Mouse (Mus musculus) lung, postnatal 0 days (tissue): ENCODE measurements around the gene Hltf. TPM values are rescaled to one million over a fixed set of nuclear protein-coding genes. Genes with fewer than 3 reads are reported as not detected.

Source experiments
- ATAC-seq: fragments of 200-750 bp; cut with Nextera tagmentation; 2 replicates; pipeline ENCODE4 v1.8.0; 2017; ENCODE audit warnings: moderate library complexity
- DNase-seq: peaks from one replicate; pipeline ENCODE4 v3.0.0-alpha.2; 2016; ENCODE audit warnings: low spot score
- H3K27ac ChIP-seq: fragments of 300-500 bp; sonication (generic); 2 replicates; pipeline ENCODE4 v1.5.1; 2014; ENCODE audit warnings: antibody characterized with exemption, mild to moderate bottlenecking, low read length, mixed read lengths
- H3K27me3 ChIP-seq: fragments of 300-500 bp; sonication (generic); replicated peaks from 2 replicates; pipeline ENCODE4 v1.6.1; 2014; ENCODE audit warnings: low read length, mixed read lengths; ENCODE audit not compliant: insufficient read depth
- H3K36me3 ChIP-seq: fragments of 300-500 bp; sonication (generic); 2 replicates; pipeline ENCODE4 v1.6.1; 2014; ENCODE audit warnings: low read length, mixed read lengths; ENCODE audit not compliant: insufficient read depth
- H3K4me1 ChIP-seq: fragments of 300-500 bp; sonication (generic); 2 replicates; pipeline ENCODE4 v1.6.1; 2014; ENCODE audit warnings: antibody characterized with exemption, low read depth, low read length, mixed read lengths; ENCODE audit not compliant: insufficient read depth
- H3K4me2 ChIP-seq: fragments of 300-500 bp; sonication (generic); replicated peaks from 2 replicates; pipeline ENCODE4 v1.6.1; 2014; ENCODE audit warnings: low read depth, mild to moderate bottlenecking, low read length, moderate library complexity, mixed read lengths
- H3K4me3 ChIP-seq: fragments of 300-500 bp; sonication (generic); 2 replicates; pipeline ENCODE4 v1.5.1; 2014; ENCODE audit warnings: low read depth, low read length
- H3K9ac ChIP-seq: fragments of 300-500 bp; sonication (generic); replicated peaks from 2 replicates; pipeline ENCODE4 v1.6.1; 2014; ENCODE audit warnings: low read depth, mild to moderate bottlenecking
- H3K9me3 ChIP-seq: fragments of 300-500 bp; sonication (generic); 2 replicates; pipeline ENCODE4 v1.6.1; 2016; ENCODE audit warnings: low read length, mixed read lengths
- CTCF ChIP-seq: IDR thresholded peaks from 2 replicates; pipeline ENCODE4 v1.5.1; 2016; ENCODE audit warnings: antibody characterized with exemption, mild to moderate bottlenecking
- EP300 ChIP-seq: IDR thresholded peaks from 2 replicates; pipeline ENCODE4 v1.6.1; 2016; ENCODE audit warnings: antibody characterized with exemption, mild to moderate bottlenecking, control low read depth
- WGBS: fragments of 180-500 bp; shearing (Covaris S2); extraction: QIAGEN DNeasy Blood & Tissue Kit; methylation state at CpG from one replicate; pipeline ENCODE4 v1.1.7; 2014; 5-methylcytosine and 5-hydroxymethylcytosine counted together
- polyA plus RNA-seq: library from polyadenylated mRNA; unstranded; fragments of >200 nt; fragmentation: Nextera tagmentation; extraction: Ambion mirVana; gene quantifications from 2 replicates; pipeline ENCODE4 v1.2.1, GENCODE M21; 2015

Hltf gene
- polyA plus RNA-seq, 1 experiment from 2014 or later: 13.7 TPM

DNA sequence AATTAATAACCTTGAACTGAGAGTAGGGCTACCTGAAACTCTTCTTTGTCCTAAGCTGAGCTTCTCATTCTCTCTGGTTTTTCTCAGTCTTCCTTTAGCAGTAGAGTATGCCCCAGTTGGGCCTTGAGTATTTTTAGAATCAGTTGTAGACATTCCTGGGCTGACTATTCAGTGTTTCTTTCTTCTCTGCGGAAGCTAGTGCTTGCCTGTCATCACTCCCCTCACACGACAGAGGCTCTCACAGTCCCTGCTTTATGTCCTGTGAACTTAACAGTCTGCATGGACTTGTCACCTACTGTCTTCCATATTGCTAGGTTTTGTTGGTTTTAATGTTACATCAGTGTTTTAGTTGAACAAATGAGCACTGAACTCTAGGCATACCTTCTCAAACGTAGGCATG, 24.6 kb downstream of the Hltf start:
- Histone ChIP-seq H3K36me3 (peaks cover 14% of the 10 kb centered on the region; the same call in 1 of the 2 replicates), H3K4me1 (no peaks in the 10 kb centered on the region), H3K4me2 (no peak overlapping the region), H3K4me3 (no peak overlapping the region), H3K27me3 (no peaks in the 10 kb centered on the region), H3K9me3 (no peaks in the 10 kb centered on the region), H3K9ac (no peak overlapping the region), H3K27ac (no peak overlapping the region)
- DNase-seq (no peak), ATAC-seq (no peak)
- no peak for TF ChIP-seq EP300
- no peak for TF ChIP-seq CTCF
- WGBS: 60% methylated on average over 3 of the region's 3 CpGs

GRCm38 (mm10) chr3:20103830-20104229, 46.2 kb downstream of the Hltf start:
- H3K9ac ChIP-seq: no peak overlapping the region
- ATAC-seq: no peak
- no peak for TF ChIP-seq EP300
- TF ChIP-seq CTCF: no peak
- no peaks in the 10 kb centered on the region for H3K27me3 ChIP-seq
- no peak overlapping the region for H3K27ac ChIP-seq
- H3K4me3 ChIP-seq: no peak overlapping the region
- 45% methylated on average over 3 of the region's 3 CpGs for WGBS
- H3K36me3 ChIP-seq: 0 out of 2 replicates have a peak, but pooled peaks cover 7% of the 10 kb centered on the region
- DNase-seq: peak; percentile 60
- H3K9me3 ChIP-seq: no peaks in the 10 kb centered on the region
- H3K4me2 ChIP-seq: no peak overlapping the region
- H3K4me1 ChIP-seq: no peaks in the 10 kb centered on the region

- H3K9me3 ChIP-seq: no peaks in the 10 kb centered on the region
- 78% methylated on average over 8 of the region's 8 CpGs for WGBS
- no peak for ATAC-seq
Observed at GRCm38 (mm10) chr3:20104318-20104717, 46.7 kb downstream of the Hltf start.

DNA sequence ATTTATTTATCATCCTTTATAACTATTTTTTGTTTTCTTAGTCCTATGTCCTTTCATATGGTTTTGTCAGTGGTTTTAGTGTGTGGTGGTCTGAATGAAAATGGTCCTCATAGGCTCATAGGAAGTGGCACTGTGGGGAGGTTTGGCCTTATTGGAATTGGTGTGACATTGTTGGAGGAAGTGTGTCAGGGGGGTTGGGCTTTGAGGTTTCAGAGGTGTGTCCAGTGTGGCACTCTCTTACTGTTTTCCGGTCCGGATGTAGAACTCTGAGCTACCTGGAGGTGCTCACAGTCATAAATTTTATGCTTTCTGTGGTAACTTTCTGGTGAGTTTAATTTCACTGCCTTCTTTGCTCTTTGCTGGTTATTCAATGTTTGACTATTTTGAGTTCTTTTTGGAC, 47.2 kb downstream of the Hltf start:
- WGBS: 93% methylated on average over 2 of the region's 2 CpGs
- 0 out of 2 replicates have a peak, but pooled peaks cover 7% of the 10 kb centered on the region for H3K36me3 ChIP-seq
- H3K4me1 ChIP-seq: no peaks in the 10 kb centered on the region
- no peak overlapping the region for H3K4me3 ChIP-seq
- H3K9me3 ChIP-seq: no peaks in the 10 kb centered on the region
- no peak overlapping the region for H3K4me2 ChIP-seq
- H3K27ac ChIP-seq: no peak overlapping the region
- no peaks in the 10 kb centered on the region for H3K27me3 ChIP-seq
- TF ChIP-seq EP300: no peak
- no peak for TF ChIP-seq CTCF
- no peak for ATAC-seq
- no peak overlapping the region for H3K9ac ChIP-seq
- no peak for DNase-seq

More at GRCm38 (mm10) chr3:20104318-20104717, 46.7 kb downstream of the Hltf start:
- H3K4me3 ChIP-seq: no peak overlapping the region
- H3K27ac ChIP-seq: no peak overlapping the region
- TF ChIP-seq EP300: no peak
- no peak for TF ChIP-seq CTCF
- H3K27me3 ChIP-seq: no peaks in the 10 kb centered on the region
- H3K4me2 ChIP-seq: no peak overlapping the region
- H3K4me1 ChIP-seq: no peaks in the 10 kb centered on the region
- 0 out of 2 replicates have a peak, but pooled peaks cover 7% of the 10 kb centered on the region for H3K36me3 ChIP-seq
- H3K9ac ChIP-seq: no peak overlapping the region
- DNase-seq: no peak

GRCm38 (mm10) chr3:20108881-20109280, 51.3 kb downstream of the Hltf start:
- no peaks in the 10 kb centered on the region for H3K9me3 ChIP-seq
- no peak for TF ChIP-seq EP300
- TF ChIP-seq CTCF: no peak
- no peak overlapping the region for H3K27ac ChIP-seq
- H3K4me2 ChIP-seq: no peak overlapping the region
- WGBS: 84% methylated on average over 5 of the region's 5 CpGs
- no peak overlapping the region for H3K4me3 ChIP-seq
- peaks cover 11% of the 10 kb centered on the region for H3K36me3 ChIP-seq
- H3K9ac ChIP-seq: no peak overlapping the region
- H3K27me3 ChIP-seq: no peaks in the 10 kb centered on the region
- DNase-seq (no peak), ATAC-seq (no peak)
- H3K4me1 ChIP-seq: no peaks in the 10 kb centered on the region

GRCm38 (mm10) chr3:20111913-20112312, 54.3 kb downstream of the Hltf start:
- no peaks in the 10 kb centered on the region for H3K9me3 ChIP-seq
- H3K9ac ChIP-seq: no peak overlapping the region
- 85% methylated on average over 2 of the region's 2 CpGs for WGBS
- ATAC-seq (no peak), DNase-seq (no peak)
- TF ChIP-seq CTCF: no peak
- no peak for TF ChIP-seq EP300
- H3K27me3 ChIP-seq: no peaks in the 10 kb centered on the region
- no peaks in the 10 kb centered on the region for H3K4me1 ChIP-seq
- no peak overlapping the region for H3K4me2 ChIP-seq
- peaks cover 11% of the 10 kb centered on the region for H3K36me3 ChIP-seq
- H3K27ac ChIP-seq: no peak overlapping the region
- H3K4me3 ChIP-seq: no peak overlapping the region
